Mouse (Mus musculus) telencephalon, adult 2 months (tissue): Measurements from ENCODE around the gene Ddi1.
"Not testable (repeated sequence)": the region's sequence is repeated elsewhere in the genome, so short reads cannot be mapped to it uniquely, and the experiment has no call there.

ENCODE experiments used
- DNase-seq: peaks from one replicate; pipeline ENCODE4 v3.0.0-alpha.2; 2011; ENCODE audit warnings: low read depth, low spot score

Gene Ddi1

DNA sequence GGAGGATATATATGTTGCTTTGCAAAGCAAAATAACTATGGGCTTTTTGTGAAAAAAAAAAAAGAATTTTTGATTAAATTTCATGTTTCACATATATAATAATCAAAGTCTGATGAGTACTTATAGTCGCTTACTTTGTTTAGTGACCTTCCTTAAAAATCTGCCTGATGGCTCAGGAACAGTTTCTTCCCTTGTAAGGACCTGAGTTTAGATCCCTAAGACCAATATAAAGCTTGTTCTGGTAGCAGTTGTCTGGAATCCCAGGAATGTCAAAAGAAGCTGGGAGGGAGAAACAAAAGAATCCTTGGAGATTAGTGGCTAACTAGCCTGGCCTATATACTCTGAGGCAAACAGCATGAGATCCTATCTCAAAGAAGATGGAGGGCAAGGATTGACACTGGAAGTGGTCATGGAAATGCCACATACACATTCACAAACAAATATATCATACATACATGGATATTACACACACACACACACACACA is at the start of gene Ddi1:
Ddi1 (minus strand) TSS at position 51 of the 485 bp plus-strand sequence.
- no peak for DNase-seq

DNA sequence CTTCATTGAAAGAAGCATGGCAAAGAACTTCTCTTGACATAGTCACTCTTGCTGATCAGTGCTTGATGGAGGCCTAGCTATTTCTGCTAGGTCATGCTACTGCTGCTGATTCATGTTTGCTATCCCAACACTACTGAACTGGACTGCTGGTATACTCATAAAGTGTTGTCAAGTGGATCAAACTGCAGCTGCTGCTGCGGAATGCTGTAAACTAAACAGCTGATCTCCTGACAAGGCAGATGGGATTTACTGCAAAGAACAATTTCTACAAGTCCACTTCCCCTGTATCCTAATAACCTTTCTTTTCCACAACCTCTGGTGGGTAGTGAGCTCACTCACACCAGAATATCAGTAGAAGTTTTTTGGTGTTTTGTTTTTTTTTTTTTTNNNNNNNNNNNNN is 47.5 kb upstream of the Ddi1 start:
- no peak for DNase-seq

DNA sequence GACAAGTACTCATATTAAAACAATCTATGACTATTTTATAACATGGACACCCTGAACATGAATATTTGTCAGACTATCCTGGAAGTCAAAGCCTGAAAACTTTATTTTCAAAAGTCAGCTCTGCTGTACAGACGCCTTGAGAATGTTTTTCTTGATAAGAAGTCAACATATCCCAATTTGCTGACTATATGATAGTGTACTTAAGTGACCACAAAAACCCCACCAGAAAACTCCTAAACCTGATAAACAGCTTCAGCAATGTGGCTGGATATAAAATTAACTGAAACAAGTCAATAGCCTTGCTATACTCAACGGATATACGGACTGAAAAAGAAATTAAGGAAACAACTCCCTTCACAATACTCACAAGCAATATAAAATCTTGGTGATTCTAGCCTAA is 36.2 kb upstream of the Ddi1 start:
- DNase-seq = no peak

DNA sequence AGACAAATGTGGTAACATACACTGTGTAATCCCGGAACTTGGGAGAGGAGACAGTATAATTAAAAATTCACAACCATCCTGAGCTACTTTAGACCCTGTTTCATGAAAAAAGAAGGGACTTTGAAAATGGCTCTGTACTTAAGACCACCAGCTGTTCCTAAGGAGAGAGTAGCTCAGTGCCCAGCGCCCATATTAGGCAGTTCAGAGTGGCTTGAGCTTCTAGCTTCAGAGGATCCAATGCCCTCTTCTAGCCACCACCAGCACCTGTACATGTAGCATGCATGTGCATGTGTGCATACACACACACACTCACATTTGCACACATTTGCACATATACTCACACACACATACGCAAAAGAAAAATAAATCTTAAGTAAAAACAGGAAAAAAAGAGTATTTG is 34.9 kb upstream of the Ddi1 start:
- DNase-seq = no peak

DNA sequence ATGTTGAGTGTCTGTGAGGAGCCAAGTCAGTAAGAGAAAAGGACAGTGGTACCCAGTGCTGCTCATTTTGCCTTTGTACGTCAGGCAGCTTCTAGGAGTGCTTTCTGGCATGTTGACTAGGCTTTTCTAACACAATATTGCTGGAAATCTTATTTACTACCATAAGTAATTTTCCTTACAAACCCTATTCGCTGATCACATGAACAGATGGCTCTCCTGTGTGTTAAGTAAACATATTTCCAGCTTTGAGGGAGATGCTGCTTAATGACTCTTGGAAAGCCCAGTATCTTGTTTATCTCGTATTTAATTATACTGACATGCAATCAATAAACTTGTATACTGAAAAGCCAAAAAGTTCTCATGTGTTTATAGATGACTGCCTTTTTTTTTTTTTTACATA is 32.4 kb upstream of the Ddi1 start:
- no peak for DNase-seq

DNA sequence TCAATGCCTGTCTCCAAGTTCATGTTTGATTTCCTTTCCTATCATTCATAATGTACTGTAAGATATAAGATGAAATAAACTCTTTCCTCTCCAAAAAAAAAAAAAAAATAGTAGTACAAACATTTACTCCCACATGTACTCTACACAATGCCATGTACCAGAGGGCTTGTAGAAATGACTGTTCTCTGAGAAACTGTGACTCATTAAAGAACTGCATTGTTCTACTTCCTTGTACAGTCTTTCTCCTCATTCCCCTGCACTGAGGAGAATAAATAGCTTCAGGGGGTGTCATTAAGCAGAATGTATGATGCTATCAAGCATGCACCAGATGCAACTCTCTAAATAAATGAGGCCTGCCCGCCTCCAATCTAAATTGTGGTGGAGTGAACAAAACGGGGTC is 28.9 kb upstream of the Ddi1 start:
- no peak for DNase-seq

DNA sequence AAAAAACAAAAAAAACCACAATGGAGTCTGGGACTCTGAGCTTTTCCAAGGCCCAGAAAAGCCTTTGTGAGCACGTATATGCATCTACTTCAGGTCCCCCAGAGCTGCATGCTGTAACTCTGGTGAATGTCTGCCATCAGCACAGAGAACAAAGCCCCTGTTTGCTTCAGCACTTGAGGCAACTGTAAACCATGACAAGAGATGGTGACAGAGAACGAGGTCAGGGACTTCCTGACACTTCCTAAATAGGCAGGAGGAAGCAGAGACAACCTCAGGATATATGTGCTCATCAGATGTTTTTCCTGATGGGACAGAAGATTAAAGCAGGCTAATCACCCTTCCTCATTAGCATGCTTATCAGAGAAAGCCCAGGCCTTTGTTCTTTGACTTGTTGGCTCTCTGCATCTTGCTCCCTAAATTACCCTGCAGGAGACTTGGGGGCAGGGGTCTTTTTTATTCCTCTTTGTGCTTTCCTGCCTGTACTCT is 19.6 kb upstream of the Ddi1 start:
- DNase-seq = no peak

DNA sequence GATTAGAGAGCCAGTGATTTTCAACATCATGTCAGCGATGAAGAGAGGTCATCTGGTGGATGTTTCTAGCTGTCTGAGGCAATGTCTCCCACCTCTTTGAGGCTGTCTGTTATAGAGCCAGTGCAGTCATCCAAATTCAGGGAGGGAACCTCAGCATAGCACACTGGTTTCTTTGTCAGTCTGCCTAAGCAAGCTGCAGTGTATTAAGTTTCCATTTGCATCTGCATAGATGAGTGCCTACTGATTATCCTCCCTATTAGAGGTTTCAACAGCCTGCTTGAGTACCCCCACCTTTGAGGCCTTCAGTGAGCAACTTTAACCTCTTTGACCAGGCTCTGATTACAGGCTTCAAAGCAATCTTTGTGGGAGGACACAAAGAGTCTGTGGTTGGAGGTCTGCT is 17.1 kb upstream of the Ddi1 start:
- DNase-seq = no peak

DNA sequence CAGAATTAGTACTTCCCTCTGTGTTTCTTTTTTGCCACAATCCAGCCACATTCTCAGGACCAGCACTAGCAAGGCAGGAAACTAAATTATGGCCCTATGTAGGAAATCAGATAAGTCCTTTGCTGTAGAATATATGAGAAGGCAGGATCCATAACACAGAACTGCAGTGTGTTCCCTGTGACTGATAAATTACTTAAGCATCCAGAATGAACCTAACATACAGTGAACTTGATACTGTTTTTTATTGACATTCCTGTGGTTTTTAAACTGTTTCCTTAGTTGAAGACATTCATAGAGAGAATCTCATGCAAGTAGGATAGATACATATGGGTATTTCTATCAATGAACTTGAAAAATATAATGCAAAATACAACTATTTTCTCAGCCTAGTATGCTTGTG is 7.9 kb upstream of the Ddi1 start:
- DNase-seq = no peak

DNA sequence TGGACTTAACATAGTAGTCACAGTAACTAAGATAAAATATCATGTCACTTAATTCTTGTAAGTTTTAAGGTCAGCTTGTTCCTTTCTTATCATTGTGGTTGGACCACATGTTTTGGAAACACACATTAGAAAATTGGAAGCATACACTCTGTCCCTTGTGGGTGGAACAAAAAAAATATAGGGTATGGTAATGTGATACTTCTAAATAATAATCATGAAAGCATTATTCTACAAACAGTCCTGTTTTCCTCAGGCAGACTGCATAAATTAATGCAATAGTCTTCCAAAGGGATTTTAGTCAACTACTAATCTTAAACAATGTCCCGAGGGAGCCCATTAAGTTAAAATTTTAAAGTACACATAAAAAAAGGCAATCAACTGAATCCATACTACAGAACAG is 6.7 kb upstream of the Ddi1 start:
- DNase-seq = no peak

DNA sequence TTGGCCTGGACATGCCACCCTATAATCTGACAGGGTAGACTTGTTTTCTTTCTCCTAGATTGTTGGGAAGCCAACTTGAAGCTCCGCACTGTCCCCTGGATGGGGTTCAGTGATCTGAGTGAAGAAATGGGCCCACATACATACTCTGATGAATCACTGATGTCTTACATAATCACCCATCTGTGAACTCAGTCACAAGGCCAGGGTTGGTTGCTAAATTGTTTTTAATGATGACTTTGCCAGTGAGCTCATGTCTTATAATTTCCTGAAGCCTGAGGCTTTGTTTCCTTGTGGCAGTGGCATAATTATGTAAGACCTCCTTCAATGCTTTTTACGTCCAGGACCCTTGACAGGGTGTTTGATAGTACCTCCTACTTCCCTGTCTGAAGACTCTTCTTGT is 4.8 kb downstream of the Ddi1 start:
- no peak for DNase-seq

DNA sequence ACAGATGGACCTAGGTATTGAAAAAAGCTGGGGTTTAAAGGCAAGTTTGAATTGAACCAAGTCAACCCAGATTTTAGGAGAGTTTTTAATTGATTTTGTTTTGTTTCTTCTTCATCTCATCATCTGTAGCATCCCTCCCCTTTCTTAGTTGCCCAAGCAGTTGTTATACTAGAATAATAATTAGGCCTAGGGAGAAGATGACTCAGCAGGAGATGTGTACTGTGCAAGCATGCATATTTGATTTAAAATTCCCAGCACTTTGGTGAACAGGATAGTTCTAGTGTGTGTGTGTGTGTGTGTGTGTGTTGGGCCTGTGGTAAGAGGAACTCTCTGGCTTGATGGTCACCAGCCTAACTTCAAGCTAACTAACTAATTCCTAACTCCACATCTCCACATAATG is 12.6 kb downstream of the Ddi1 start:
- no peak for DNase-seq

DNA sequence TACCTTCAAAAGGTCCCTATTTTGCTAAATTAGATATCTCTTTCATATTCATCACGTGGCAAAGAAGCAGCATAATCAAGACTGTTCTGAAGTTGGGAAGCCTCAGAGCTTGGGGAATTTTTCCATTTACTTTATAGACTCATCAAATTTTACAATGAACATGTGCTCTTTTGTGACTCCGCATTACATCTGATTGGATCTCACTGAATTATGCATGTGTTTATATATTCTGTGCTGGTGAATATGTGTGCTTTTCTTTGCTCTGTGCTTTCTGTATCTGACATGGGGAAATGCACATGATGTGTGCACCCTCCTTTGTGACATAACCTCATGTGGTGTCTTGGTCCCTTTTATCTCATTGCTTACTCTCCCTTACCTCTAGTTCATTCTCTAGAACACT is 17.7 kb downstream of the Ddi1 start:
- no peak for DNase-seq

DNA sequence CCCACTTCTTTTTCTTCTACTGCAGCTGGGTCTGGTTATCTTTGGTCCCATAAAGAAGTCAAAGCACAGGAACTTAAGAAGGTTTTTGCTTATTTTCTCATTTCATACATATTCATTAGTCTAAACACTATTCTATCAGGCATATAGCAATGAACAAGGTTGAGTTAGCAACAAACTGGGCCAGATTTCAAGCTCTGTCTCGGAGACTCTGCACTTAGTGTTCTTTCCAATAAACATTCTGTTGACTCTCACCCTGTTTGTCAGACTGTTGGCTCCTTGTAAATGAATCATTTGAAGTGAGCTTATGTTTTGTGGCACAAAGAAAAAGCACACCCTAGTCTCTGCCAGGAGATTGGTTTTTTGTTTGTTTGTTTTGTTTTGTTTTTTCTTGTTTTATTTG is 19.3 kb downstream of the Ddi1 start:
- no peak for DNase-seq

DNA sequence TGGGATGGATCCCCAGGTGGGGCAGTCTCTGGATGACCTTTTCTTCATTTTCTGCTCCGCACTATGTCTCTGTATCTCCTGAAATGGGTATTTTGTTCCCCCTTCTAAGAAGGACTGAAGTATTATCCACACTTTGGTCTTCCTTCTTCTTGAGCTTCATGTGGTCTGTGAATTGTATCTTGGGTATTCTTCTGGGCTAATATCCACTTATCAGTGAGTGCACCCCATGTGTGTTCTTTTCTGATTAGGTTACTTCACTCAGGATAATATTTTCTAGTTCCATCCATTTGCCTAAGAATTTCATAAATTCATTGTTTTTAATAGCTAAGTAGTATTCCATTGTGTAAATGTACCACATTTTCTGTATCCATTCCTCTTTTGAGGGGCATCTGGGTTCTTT is 33.7 kb downstream of the Ddi1 start:
- DNase-seq = not testable (repeated sequence)

DNA sequence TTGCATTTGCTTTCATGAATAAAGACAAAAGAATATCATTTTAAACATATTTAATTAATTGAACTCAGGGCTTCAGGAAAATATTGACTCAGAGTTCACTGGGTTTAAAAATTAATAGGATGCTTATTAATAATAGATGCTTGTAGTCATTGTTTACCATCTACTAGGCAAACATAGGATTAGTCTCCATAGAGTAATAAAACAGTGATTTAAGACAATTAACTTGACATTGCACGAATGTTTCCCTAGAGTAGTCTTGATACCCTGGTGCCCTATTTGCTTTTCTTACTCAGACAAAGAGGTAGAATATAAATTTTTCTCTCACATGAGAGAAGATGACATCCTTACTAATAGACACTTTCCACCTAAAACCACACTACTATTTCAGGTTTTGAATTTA is 52.1 kb downstream of the Ddi1 start:
- no peak for DNase-seq

DNA sequence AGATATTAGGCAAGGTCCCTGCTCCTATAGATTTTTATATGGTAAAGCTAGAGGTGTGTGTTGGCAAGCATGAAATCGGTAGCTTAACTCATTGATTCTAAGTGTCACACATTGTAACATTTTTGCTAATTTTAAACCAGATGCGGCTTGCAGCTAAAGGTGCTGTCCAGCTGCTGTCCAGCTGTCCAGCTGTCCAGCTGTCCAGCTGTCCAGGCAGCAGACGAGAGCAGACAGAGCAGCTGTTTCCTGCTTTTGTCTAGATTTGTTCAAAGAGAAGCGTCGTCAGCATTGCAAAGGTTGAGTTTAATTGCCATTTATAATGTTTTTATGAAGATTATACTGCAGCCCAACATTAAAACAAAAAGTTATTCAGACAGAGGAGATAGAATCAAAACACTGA is 56.8 kb downstream of the Ddi1 start:
- no peak for DNase-seq
